Mouse (Mus musculus): ENCODE measurements around the gene Tubb5. TPM values are rescaled to one million over a fixed set of nuclear protein-coding genes. Genes with fewer than 3 reads are reported as not detected.
A peak's percentile ranks its signal among the peaks of the same experiment; 100 is the strongest.

Gene Tubb5
- polyA plus RNA-seq, 1 experiment from 2014 or later: 1,832 TPM

- Histone ChIP-seq H3K4me3 (replicated peaks) (peak overlapping the region; percentile 84), H3K27me3 (no peaks in the 10 kb centered on the region), H3K9me3 (no peaks in the 10 kb centered on the region), H3K4me1 (replicated peaks) (peaks cover 82% of the 10 kb centered on the region), H3K4me2 (replicated peaks) (peak overlapping the region; percentile 92), H3K27ac (no peak overlapping the region), H3K9ac (replicated peaks) (peak overlapping the region; percentile 97), H3K36me3 (peaks cover 18% of the 10 kb centered on the region)
- 8% methylated on average over 7 of the region's 7 CpGs for WGBS
- ATAC-seq: no peak
Measured at GRCm38 (mm10) chr17:35868961-35869345, 30.8 kb upstream of the Tubb5 start.

GRCm38 (mm10) chr17:35868165-35868820 is 30.2 kb upstream of the Tubb5 start:
- peak overlapping the region; percentile 97 for H3K9ac ChIP-seq (replicated peaks)
- H3K27me3 ChIP-seq: no peaks in the 10 kb centered on the region
- 41% methylated on average over 13 of the region's 17 CpGs for WGBS
- peak overlapping the region; percentile 84 for H3K4me3 ChIP-seq (replicated peaks)
- peak overlapping the region; percentile 99 for H3K27ac ChIP-seq
- ATAC-seq: no peak
- H3K4me2 ChIP-seq (replicated peaks): peak overlapping the region; percentile 92
- no peaks in the 10 kb centered on the region for H3K9me3 ChIP-seq
- peaks cover 17% of the 10 kb centered on the region for H3K36me3 ChIP-seq
- peaks cover 75% of the 10 kb centered on the region for H3K4me1 ChIP-seq (replicated peaks)

- WGBS: 8% methylated on average over 26 of the region's 26 CpGs
- ATAC-seq: no peak
- no peaks in the 10 kb centered on the region for H3K27me3 ChIP-seq
- peaks cover 14% of the 10 kb centered on the region for H3K36me3 ChIP-seq
- peak overlapping the region; percentile 84 for H3K4me3 ChIP-seq (replicated peaks)
- peak overlapping the region; percentile 99 for H3K27ac ChIP-seq
- H3K4me2 ChIP-seq (replicated peaks): peak overlapping the region; percentile 92
- H3K9me3 ChIP-seq: no peaks in the 10 kb centered on the region
- H3K9ac ChIP-seq (replicated peaks): peak overlapping the region; percentile 97
- peaks cover 64% of the 10 kb centered on the region for H3K4me1 ChIP-seq (replicated peaks)
Measured at GRCm38 (mm10) chr17:35866911-35867890, 29.1 kb upstream of the Tubb5 start.

GRCm38 (mm10) chr17:35866281-35866831 is 28.2 kb upstream of the Tubb5 start:
- Histone ChIP-seq H3K9me3 (no peaks in the 10 kb centered on the region), H3K9ac (replicated peaks) (peak overlapping the region; percentile 97), H3K27ac (peak overlapping the region; percentile 99), H3K4me3 (replicated peaks) (peak overlapping the region; percentile 84), H3K4me2 (replicated peaks) (peak overlapping the region; percentile 92), H3K27me3 (no peaks in the 10 kb centered on the region), H3K4me1 (replicated peaks) (peaks cover 62% of the 10 kb centered on the region), H3K36me3 (peaks cover 9% of the 10 kb centered on the region)
- peak; percentile 57 for ATAC-seq
- WGBS: under 1% methylated on average over 38 of the region's 38 CpGs

GRCm38 (mm10) chr17:35865481-35866280 is 27.6 kb upstream of the Tubb5 start, which contains the start of gene Ppp1r18:
Gene Ppp1r18 (plus strand): TSS chr17:35865593.
- H3K36me3 ChIP-seq: peaks cover 4% of the 10 kb centered on the region; the same call in 1 of the 2 replicates
- peak within 1 kb of the TSS; percentile 92 for H3K4me2 ChIP-seq (replicated peaks)
- H3K4me3 ChIP-seq (replicated peaks): peak within 1 kb of the TSS; percentile 84
- no peaks in the 10 kb centered on the region for H3K27me3 ChIP-seq
- H3K9ac ChIP-seq (replicated peaks): peak within 1 kb of the TSS; percentile 97
- ATAC-seq: peak; percentile 67
- peaks cover 60% of the 10 kb centered on the region for H3K4me1 ChIP-seq (replicated peaks)
- H3K27ac ChIP-seq: peak within 1 kb of the TSS; percentile 99
- WGBS: under 1% methylated on average over 46 of the region's 48 CpGs
- no peaks in the 10 kb centered on the region for H3K9me3 ChIP-seq

GRCm38 (mm10) chr17:35864832-35865353 is 26.8 kb upstream of the Tubb5 start:
- Histone ChIP-seq H3K27ac (peak overlapping the region; percentile 99), H3K4me2 (replicated peaks) (peak overlapping the region; percentile 92), H3K9me3 (no peaks in the 10 kb centered on the region), H3K9ac (replicated peaks) (peak overlapping the region; percentile 97), H3K27me3 (no peaks in the 10 kb centered on the region), H3K4me1 (replicated peaks) (peaks cover 56% of the 10 kb centered on the region), H3K4me3 (replicated peaks) (peak overlapping the region; percentile 84), H3K36me3 (no peaks in the 10 kb centered on the region)
- 26% methylated on average over 10 of the region's 10 CpGs for WGBS
- ATAC-seq: no peak

- Histone ChIP-seq H3K4me2 (replicated peaks) (peak within 1 kb of the TSS; percentile 60), H3K4me3 (replicated peaks) (peak within 1 kb of the TSS; percentile 58), H3K9me3 (no peaks in the 10 kb centered on the region), H3K27me3 (no peaks in the 10 kb centered on the region), H3K27ac (peak within 1 kb of the TSS; percentile 94), H3K4me1 (replicated peaks) (peaks cover 26% of the 10 kb centered on the region), H3K9ac (replicated peaks) (peak within 1 kb of the TSS; percentile 72), H3K36me3 (peaks cover 15% of the 10 kb centered on the region)
- WGBS: under 1% methylated on average over 47 of the region's 47 CpGs
- peak; percentile 93 for ATAC-seq
Measured at GRCm38 (mm10) chr17:35861198-35861857, 23.2 kb upstream of the Tubb5 start, which contains the start of gene Nrm. Gene Nrm (plus strand): TSS chr17:35861318.

- Histone ChIP-seq H3K4me3 (replicated peaks) (peak overlapping the region; percentile 58), H3K27me3 (no peaks in the 10 kb centered on the region), H3K36me3 (peaks cover 15% of the 10 kb centered on the region), H3K9me3 (no peaks in the 10 kb centered on the region), H3K4me1 (replicated peaks) (peaks cover 26% of the 10 kb centered on the region), H3K9ac (replicated peaks) (peak overlapping the region; percentile 72), H3K4me2 (replicated peaks) (peak overlapping the region; percentile 60), H3K27ac (peak overlapping the region; percentile 94)
- peak; percentile 3; the same call in 1 of the 2 replicates for ATAC-seq
- 3% methylated on average over 12 of the region's 12 CpGs for WGBS
Measured at GRCm38 (mm10) chr17:35860831-35861197, 22.7 kb upstream of the Tubb5 start.

- whole genome bisulfite sequencing: 65% methylated on average over 2 of the region's 2 CpGs
- Histone ChIP-seq H3K4me3 (replicated peaks) (no peak overlapping the region), H3K9me3 (no peaks in the 10 kb centered on the region), H3K9ac (replicated peaks) (no peak overlapping the region), H3K4me2 (replicated peaks) (no peak overlapping the region), H3K27ac (no peak overlapping the region), H3K36me3 (peaks cover 18% of the 10 kb centered on the region), H3K27me3 (no peaks in the 10 kb centered on the region), H3K4me1 (replicated peaks) (peaks cover 21% of the 10 kb centered on the region)
- no peak for ATAC-seq
Measured at GRCm38 (mm10) chr17:35859835-35860234, 21.7 kb upstream of the Tubb5 start.

GRCm38 (mm10) chr17:35859371-35859770 is 21.3 kb upstream of the Tubb5 start:
- WGBS: 84% methylated on average over 1 of the region's 1 CpGs

More at GRCm38 (mm10) chr17:35859371-35859770, 21.3 kb upstream of the Tubb5 start:
- Histone ChIP-seq H3K9ac (replicated peaks) (no peak overlapping the region), H3K27me3 (no peaks in the 10 kb centered on the region), H3K36me3 (peaks cover 22% of the 10 kb centered on the region), H3K4me1 (replicated peaks) (peaks cover 17% of the 10 kb centered on the region), H3K27ac (no peak overlapping the region), H3K9me3 (no peaks in the 10 kb centered on the region), H3K4me2 (replicated peaks) (no peak overlapping the region), H3K4me3 (replicated peaks) (no peak overlapping the region)
- ATAC-seq: no peak

Data from midbrain, embryonic 13.5 days (tissue).